Mouse (Mus musculus) embryonic facial prominence, embryonic 15.5 days (tissue): ENCODE measurements around the gene A1bg. TPM values are rescaled to one million over a fixed set of nuclear protein-coding genes. Genes with fewer than 3 reads are reported as not detected.

Experiments used
- ATAC-seq: fragments of 200-750 bp; cut with Nextera tagmentation; 2 replicates; pipeline ENCODE4 v1.8.0; 2017; ENCODE audit warnings: low read depth, moderate TSS enrichment; ENCODE audit not compliant: insufficient number of reproducible peaks, low FRiP score, low TSS enrichment
- H3K27ac ChIP-seq: fragments of 300-500 bp; sonication (generic); replicated peaks from 2 replicates; pipeline ENCODE4 v1.5.1; 2015; ENCODE audit warnings: mild to moderate bottlenecking, inconsistent platforms
- H3K27me3 ChIP-seq: fragments of 300-500 bp; sonication (generic); 2 replicates; pipeline ENCODE4 v1.6.1; 2015; ENCODE audit warnings: inconsistent platforms
- H3K36me3 ChIP-seq: fragments of 300-500 bp; sonication (generic); 2 replicates; pipeline ENCODE4 v1.6.1; 2015; ENCODE audit warnings: mild to moderate bottlenecking, inconsistent platforms
- H3K4me1 ChIP-seq: fragments of 300-500 bp; sonication (generic); 2 replicates; pipeline ENCODE4 v1.6.1; 2015; ENCODE audit warnings: inconsistent platforms
- H3K4me2 ChIP-seq: fragments of 300-500 bp; sonication (generic); replicated peaks from 2 replicates; pipeline ENCODE4 v1.6.1; 2015; ENCODE audit warnings: mild to moderate bottlenecking, inconsistent platforms
- H3K4me3 ChIP-seq: fragments of 300-500 bp; sonication (generic); replicated peaks from 2 replicates; pipeline ENCODE4 v1.5.1; 2015; ENCODE audit warnings: mild to moderate bottlenecking, inconsistent platforms
- H3K9ac ChIP-seq: fragments of 300-500 bp; sonication (generic); 2 replicates; pipeline ENCODE4 v1.6.1; 2015; ENCODE audit warnings: inconsistent platforms
- H3K9me3 ChIP-seq: fragments of 300-500 bp; sonication (generic); replicated peaks from 2 replicates; pipeline ENCODE4 v1.6.1; 2016; ENCODE audit warnings: inconsistent platforms
- WGBS: fragments of 180-500 bp; shearing (Covaris S2); methylation state at CpG from one replicate; pipeline ENCODE4 v1.1.7; 2015; 5-methylcytosine and 5-hydroxymethylcytosine counted together
- polyA plus RNA-seq: library from polyadenylated mRNA; unstranded; fragments of >200 nt; fragmentation: Nextera tagmentation; extraction: Ambion mirVana; gene quantifications from 2 replicates; pipeline ENCODE4 v1.2.1, GENCODE M21; 2015

The A1bg gene
- polyA plus RNA-seq, 1 experiment from 2014 or later: not detected

DNA sequence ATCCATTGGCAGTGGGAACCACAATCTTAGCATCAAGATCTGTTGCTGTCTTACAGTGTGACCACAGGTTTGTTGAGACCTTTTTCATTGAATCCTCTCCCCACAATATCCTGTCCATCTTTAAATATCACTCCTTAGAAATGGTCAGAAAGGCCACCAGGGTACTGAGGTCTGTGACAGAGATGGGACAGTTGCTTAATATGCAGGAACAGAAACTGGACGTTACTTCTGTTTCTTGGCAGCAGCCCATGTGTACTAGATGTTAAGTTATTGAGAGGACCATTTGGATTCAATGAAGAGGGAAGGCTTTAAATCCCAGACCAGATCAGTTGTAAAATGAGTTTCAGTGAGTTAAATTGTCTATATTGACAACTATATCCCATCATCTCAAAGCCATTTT lies 67.7 kb downstream of the A1bg start:
- H3K4me1 ChIP-seq: peaks cover 6% of the 10 kb centered on the region; the same call in 1 of the 2 replicates
- no peak for ATAC-seq
- H3K4me3 ChIP-seq: no peak overlapping the region
- H3K27me3 ChIP-seq: no peaks in the 10 kb centered on the region
- no peak overlapping the region for H3K4me2 ChIP-seq
- H3K9ac ChIP-seq: no peak overlapping the region
- H3K36me3 ChIP-seq: no peaks in the 10 kb centered on the region
- WGBS: 57% methylated on average over 1 of the region's 1 CpGs
- H3K9me3 ChIP-seq: no peaks in the 10 kb centered on the region
- H3K27ac ChIP-seq: no peak overlapping the region

DNA sequence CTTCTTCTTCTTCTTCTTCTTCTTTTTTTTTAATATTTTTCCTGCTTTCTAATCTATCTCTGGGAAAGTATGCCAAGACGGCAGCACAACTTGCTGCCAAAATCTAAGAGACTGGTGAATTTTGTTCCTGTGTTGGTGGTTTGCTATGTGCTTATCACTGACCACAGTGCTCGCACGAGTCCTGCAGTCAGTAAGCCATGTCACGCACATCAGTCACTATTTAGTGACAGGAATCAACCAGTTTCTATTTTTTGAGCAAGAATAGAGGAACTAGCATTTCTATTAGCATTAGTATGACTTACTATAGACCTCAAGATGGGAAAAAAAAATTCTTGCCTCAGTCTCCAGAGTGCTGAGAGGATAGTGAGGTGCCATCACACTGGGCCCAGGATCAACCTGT lies 68.7 kb downstream of the A1bg start:
- 65% methylated on average over 4 of the region's 4 CpGs for WGBS
- Histone ChIP-seq H3K27ac (no peak overlapping the region), H3K9me3 (no peaks in the 10 kb centered on the region), H3K4me3 (no peak overlapping the region), H3K4me2 (no peak overlapping the region), H3K36me3 (no peaks in the 10 kb centered on the region), H3K27me3 (no peaks in the 10 kb centered on the region), H3K9ac (no peak overlapping the region), H3K4me1 (peaks cover 11% of the 10 kb centered on the region; the same call in 1 of the 2 replicates)
- no peak for ATAC-seq

DNA sequence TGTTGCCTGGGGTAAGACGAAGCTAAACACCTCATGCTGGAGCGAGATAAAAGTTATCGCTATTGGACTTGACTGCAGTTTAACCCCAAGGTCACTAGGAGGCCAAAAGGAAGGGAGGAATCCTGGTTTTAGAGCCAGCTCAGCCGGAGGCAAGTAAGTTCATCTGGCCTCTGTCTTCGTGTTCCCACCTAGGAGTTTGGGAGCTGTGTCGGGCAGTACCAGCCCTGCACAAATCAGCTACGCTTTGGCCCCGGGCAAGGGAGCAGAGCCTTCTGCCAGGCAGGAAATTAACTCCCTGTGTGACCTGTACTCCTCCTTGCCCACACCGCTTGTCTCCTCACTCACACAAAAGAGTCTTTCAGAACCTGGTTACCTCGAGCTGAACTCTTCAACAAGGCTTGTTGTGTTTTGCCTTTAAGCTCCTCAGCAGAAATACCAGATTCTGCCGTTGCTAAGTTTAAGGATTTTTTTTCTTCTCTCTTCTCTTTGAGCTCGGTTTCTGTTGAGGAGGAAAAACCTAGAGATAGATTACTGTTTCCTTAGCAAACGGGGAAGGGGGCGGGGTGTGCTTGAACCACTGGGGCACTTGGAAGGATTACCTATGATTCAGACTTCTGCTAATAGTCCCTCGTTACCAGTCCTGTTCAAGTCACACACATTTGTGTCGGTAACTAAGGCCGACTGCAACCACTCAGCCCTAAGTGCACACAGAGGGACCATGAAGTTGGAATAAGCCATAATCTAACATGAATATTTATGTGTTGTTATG lies 69.4 kb downstream of the A1bg start, which contains the start of gene Fam84b:
Gene Fam84b (minus strand): TSS at position 548 of the 769 bp plus-strand sequence.
- ATAC-seq: peak; percentile 65; the same call in 1 of the 2 replicates
- H3K4me2 ChIP-seq: no peak within 1 kb of the TSS
- no peaks in the 10 kb centered on the region for H3K36me3 ChIP-seq
- H3K4me3 ChIP-seq: no peak within 1 kb of the TSS
- H3K9ac ChIP-seq: no peak within 1 kb of the TSS
- no peaks in the 10 kb centered on the region for H3K9me3 ChIP-seq
- WGBS: 12% methylated on average over 17 of the region's 17 CpGs
- peaks cover 17% of the 10 kb centered on the region; the same call in 1 of the 2 replicates for H3K4me1 ChIP-seq
- H3K27me3 ChIP-seq: no peaks in the 10 kb centered on the region
- 0 out of 2 replicates have a peak within 1 kb of the TSS, but pooled peaks have one; percentile 45 for H3K27ac ChIP-seq

DNA sequence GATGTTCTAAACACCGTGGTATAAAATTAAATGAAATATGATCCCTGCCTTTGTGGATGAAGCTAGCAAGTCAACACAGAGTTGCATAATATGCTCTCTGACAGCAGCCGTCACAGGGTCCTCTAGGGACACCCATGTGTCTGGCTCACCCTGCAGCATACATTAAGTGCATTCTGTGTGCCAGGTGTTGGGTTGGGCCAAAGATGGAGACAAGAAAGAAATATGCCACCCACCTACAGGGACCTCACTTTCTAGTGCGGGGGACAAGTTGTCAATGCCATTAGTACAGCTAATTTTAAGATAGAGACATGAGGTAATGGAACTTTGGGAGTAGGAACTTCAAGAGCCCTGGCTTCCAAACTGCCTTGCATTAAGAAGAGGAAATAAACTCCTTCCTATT lies 74.2 kb downstream of the A1bg start:
- H3K36me3 ChIP-seq: no peaks in the 10 kb centered on the region
- H3K9me3 ChIP-seq: no peaks in the 10 kb centered on the region
- WGBS: 24% methylated on average over 3 of the region's 3 CpGs
- no peak overlapping the region for H3K9ac ChIP-seq
- H3K27ac ChIP-seq: no peak overlapping the region
- ATAC-seq: peak; percentile 56; the same call in 1 of the 2 replicates
- H3K4me1 ChIP-seq: peaks cover 24% of the 10 kb centered on the region; the same call in 1 of the 2 replicates
- no peak overlapping the region for H3K4me3 ChIP-seq
- H3K4me2 ChIP-seq: no peak overlapping the region
- no peaks in the 10 kb centered on the region for H3K27me3 ChIP-seq

Other genes starting within 250 kb of the A1bg start
- 8.5 and 10.1 TPM in 2 replicates for gene Fam84b, start 69.2 kb downstream of the A1bg start, polyA plus RNA-seq